Mouse (Mus musculus) adrenal gland, postnatal 36 days (tissue): ENCODE data around the gene Ddx56. TPM values are rescaled to one million over a fixed set of nuclear protein-coding genes. Genes with fewer than 3 reads are reported as not detected.
"Not testable (repeated sequence)": the region's sequence is repeated elsewhere in the genome, so short reads cannot be mapped to it uniquely, and the experiment has no call there.

ENCODE experiments used
- DNase-seq, 2 experiments: peaks; one replicate each; pipeline ENCODE4 v3.0.0; 2021; ENCODE audit warnings: mixed read lengths in 1 of 2
- total RNA-seq, 2 experiments: library from RNA; stranded (reverse); gene quantifications; 2 replicates each; pipeline ENCODE4 v1.2.3; 2021

Ddx56 gene
- total RNA-seq, 2 experiments from 2014 or later: 55.5 to 59.4 TPM

DNA sequence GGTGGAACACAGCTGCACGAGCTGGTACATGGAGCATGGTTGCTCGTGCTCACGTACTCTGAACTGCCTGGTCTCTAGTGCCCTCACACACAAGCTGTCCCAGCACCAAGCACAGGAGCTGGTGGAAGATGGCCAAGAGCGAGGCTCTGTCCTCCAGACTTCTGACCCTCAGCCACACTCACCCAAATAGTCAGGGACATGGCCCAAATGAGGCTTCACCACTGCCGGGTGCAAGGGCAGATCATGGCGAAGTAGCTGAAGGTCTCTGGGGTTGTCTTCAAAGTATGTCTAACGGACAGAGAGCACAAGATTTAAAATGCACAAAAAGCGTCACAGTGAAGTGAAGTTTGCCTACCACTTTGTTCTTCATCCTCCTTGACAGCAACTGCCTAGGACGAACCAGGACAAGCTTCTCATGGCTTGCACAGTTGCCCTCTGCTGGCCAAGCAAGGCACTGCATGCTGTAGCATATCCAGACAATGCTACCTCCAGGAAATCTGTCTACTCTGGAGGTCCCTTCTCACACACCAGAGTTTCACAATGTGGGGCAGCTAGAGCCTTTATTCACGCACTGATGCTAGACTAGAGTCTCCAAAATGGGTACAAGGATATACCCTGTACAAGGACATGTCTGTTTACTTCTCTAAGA lies 6.0 kb downstream of the Ddx56 start:
- peak; percentile 72 to 76 for DNase-seq

DNA sequence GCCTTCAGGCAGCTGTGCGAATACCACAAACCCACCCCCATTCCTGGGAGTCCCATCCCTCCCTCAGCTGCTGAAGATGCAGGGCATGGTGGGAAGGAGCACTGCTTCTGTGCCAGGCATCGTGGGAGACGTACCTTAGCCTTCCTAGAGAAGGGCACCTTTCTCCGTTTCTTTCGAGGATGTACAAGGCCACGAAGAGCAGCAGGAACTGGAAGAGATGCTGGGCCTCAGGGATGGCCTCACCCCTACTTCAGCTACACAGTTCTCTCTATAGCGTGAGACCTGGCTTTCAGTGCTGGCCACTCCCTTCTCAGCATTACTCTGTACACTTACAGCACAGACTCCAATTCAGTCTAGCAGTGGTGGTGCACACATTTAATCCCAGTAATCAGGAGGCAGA lies 8.2 kb downstream of the Ddx56 start:
- no peak for DNase-seq

DNA sequence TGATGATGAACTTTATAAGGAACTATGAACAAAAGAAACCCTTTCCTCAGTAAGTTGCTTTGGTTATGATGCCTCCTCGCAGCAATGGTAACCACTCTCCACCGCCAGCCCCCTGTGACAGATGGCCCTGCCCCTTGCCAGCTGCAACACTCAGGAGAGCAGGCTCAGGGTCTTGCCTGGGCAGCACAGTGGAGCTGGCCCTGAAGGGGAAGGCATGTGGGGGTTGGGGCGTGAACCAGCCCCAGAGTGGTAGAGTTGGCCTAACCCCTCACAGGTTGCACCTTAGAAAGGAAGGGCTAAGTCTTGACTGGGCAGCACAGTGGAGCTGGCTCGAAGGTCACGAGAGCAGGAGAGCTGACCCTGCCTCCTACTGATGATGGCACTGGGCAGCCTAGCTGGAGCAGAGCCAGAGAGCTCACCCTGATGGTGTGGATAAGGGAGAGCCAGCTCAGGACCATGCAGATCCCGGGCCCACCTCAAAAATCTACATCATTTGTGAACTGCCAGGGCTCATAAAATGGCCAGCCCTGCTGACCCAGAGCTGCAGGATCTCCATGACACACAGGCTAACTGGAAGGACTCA lies 11.0 kb downstream of the Ddx56 start:
- DNase-seq: peak; percentile 44 to 55

DNA sequence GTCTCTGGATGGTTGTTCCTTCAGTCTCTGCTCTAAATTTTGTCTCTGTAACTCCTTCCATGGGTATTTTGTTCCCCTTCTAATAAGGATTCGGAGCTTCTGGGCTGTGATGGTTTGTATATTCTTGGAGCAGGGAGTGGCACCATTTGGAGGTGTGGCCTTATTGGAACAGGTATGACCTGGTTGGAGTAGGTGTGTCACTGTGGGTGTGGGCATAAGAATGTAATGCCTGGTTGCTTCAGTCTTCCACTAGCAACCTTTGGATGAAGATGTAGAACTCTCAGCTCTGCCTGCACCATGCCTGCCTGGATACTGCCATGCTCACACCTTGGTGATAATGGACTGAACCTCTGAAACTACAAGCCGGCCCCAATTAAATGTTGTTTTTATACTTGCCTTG lies 13.0 kb downstream of the Ddx56 start:
- not testable (repeated sequence) for DNase-seq

DNA sequence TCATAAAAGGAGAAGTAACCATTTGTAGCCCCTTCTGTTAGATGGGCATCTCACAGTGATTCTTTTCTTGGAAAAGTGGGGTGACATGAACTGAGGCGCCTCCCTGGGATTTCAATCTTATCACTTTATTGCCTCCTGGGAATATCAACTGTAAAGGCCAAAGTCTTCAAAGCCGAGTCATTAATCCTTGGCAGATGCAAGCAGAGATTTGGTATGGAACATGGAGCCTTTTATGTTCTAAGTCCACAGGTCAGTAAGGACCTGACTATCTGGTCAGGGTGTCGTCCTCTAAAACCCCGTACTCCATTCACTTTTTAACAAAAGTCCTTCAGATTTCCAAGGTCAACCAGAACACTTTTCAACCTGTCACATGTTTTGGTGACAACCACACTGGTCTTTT lies 14.7 kb downstream of the Ddx56 start:
- DNase-seq: no peak

DNA sequence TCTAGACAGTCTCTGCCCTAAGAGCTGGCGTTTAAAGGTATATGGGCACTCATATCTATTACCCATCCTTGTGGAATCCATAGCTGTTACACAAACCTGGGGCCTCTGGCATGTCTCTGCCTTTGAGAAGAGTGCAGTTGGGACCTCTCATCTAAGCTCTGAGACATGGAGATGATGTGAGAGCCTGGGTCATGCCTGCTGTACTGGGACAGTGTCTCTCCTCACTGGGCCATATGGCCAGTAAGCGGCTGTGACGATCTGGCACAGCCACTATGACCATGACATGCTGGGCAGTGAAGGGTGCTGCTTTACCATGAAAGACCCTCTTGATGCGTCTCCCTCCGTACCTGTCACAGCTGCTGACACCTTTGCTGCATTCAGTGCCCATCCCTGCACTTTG lies 15.3 kb downstream of the Ddx56 start:
- no peak for DNase-seq

DNA sequence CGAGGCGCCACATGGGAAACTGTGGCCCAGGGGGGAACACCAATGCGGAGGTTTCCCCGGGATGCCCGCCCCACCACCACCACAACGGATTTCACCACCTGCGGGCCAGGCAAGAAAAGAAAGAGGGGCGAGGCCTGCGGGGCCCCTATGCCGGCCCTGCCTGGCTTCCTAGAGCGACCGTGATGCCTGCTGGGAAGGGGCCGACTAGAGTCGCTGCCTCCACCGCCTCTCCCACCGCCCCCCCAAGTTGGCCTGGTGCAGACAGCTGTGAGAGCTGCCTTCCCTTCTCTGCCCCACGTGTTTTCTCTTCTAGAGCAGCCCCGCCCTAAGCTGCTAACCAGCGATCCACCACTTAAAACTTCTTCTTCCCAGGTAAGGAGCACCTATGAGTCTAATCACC lies 22.9 kb downstream of the Ddx56 start:
- no peak for DNase-seq

DNA sequence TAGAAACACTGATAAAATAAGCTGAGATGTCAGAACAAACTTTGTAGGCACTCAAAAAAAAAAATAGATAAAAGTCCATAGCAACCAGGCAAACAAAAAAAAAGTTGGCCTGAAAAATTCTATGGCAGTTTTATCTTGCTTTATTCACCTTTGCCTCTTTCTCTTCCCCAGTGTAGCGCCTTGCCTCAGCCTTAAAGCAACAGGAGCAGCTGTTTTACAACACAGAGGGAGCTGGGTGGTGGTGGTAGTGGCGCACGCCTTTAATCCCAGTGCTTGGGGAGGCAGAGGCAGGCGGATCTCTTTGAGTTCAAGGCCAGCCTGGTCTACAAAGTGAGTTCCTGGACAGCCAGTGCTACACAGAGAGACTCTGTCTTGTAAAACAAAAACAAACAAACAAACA lies 34.5 kb downstream of the Ddx56 start:
- DNase-seq: no peak

DNA sequence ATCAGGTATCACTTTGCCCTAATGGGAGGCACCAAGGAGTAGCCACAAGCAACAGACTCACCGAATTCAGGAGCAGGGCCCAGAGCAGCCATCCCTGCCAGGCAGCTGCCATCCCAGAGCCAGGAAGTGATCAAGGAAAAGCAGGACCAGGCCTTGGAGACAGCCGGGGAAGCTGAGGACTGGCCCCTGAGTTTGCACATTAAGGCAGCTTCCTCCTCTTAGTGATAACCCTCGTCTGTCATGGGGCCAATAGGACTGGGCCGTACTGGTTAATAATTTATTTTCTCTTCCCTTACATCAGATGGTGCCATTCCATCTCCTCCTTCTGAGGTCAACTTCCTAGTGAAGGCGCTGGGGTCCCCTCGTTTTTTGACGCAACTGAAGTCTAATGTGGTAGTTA lies 37.6 kb downstream of the Ddx56 start, which contains the start of gene Npc1l1:
Gene Npc1l1, minus strand, starts transcription at position 132 of the 400 bp plus-strand sequence.
- no peak for DNase-seq

DNA sequence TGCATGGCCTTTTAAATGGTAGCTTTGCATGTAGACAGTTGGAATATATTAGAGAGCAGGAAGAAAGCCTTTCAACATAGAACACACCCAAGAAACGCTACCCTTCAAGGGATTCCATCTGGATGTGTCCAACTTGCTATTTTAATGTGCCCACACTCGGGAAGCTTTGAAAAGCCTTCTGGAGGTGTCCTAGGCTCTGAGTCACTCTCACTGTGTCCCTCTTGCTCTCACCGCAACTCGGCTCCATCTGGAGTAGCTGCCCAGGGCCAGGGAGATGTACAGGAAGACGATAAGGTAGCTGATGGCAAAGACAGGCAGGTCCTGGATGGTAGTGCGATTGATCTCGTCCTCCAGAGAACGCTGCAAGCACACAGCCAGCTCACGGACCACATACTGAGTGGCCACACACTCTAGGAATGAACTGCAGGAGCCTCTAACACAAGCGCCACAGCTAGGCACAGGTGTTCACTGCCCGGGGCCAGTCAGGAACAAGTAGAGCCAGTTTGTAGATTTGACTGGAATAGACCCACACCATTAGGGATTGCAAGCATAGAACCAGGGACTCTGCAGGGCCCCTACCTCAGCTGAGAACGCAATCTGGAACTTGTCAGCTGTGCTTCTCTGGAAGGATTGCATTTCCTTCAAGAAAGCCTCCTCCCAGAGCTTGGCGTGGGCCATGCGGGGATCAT lies 42.9 kb downstream of the Ddx56 start:
- DNase-seq: no peak

DNA sequence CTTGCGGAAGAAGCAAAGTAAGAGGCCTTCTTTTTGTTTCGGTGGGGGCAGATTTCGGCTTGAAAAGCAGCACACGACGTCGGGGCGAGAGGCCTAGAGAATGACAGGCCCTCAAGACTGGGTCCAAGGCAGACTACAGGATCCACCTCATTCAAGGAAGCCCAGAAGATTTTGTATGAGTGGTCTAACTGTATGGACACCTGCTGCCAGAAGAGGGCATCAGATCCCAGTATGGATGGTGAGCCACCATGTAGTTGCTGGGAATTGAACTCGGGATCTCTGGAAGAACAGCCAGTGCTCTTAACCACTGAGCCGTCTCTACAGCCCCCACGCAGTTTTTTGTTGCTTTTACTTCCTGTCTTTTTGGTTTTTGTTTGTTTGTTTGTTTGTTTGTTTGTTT lies 45.4 kb downstream of the Ddx56 start:
- DNase-seq: no peak

DNA sequence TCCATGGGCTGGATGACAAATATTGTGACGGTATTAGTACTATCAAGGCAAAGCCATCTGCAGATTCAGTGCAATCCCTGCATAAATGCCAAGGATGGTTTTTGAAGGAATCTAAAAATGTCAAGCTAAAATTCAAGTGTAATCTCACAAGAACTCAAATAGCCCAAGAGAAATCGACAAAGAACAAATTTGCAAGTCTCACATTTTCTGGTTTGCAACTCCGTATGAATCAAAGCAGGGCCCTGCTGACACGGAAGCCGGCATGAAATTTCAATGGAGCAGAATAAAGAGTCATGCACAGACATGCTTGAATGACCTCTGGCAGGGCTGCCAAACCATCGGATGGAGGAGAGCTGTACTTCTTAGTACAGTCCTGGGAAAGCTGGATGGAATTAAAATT lies 47.6 kb downstream of the Ddx56 start:
- no peak for DNase-seq

DNA sequence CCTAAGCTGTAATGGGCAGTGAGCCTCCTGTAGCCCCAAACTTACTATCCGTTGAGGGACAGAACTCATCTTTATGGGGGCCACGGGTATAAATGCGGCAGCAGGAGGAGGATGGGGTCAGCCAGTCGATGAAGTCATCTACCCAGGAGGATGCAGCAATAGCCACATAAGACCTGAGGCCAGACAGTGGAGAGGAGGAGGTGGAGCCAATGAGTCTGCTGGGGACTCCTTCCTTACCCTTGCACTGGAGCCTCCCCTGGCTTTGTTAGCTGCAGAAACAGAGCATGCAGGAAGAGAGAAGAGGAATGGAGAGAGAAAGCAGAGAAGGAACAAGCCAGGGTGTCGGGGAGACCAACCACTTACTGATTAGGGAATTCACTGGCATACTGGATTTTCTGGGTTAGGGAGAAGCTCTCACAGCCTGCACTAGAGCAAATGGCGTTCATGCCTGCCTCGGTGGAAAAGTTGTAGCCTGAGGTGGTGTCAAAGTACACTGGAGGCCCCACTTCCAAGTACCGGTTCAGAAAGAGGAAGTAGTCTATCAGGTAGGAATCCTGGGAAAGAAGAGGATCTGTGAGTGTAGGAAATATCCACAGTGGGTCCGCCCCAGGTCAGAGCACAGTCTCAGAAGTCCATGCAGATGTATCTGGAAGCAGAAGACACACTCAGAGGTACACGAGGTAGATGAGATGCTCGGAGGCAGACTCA lies 49.2 kb downstream of the Ddx56 start:
- no peak for DNase-seq

DNA sequence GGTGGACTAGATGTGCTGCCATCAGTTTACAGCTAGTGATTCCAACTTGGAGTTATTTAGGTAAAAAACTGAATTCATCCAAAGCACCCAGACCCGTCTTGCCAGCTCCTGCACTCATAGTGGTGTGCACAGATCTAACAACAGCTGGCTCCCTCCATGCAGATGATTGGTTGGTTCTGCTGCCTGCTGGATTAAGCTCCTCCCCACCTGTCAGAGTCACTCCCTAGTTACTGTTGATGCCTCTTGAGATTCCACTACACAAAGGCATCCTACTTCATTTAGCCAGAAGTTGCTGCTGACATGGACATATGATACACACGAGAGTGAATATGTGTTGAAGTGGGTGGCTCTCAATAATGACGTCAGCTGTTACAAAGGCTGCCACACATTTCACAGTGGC lies 50.7 kb downstream of the Ddx56 start:
- DNase-seq: no peak

Other genes starting within 250 kb of the Ddx56 start
- 10 to 100 TPM in 1 of 2 experiments, 1 to 10 TPM in 1; 7.8 to 14.5 TPM for gene Camk2b, start 201.4 kb downstream of the Ddx56 start, total RNA-seq
- under 1 TPM in 1 of 2 experiments, not detected in 1; 0.16 TPM for gene A730071L15Rik, start 67.7 kb downstream of the Ddx56 start, total RNA-seq
- 10 to 100 TPM; 55.4 to 64.7 TPM for gene Nudcd3, start 67.4 kb downstream of the Ddx56 start, total RNA-seq
- under 1 TPM; 0.07 TPM for gene Npc1l1, start 37.6 kb downstream of the Ddx56 start, total RNA-seq
- 100 to 1,000 TPM; 105 to 114 TPM for gene Tmed4, start 7.1 kb upstream of the Ddx56 start, total RNA-seq
- gene Ogdh, start 23.9 kb upstream of the Ddx56 start, total RNA-seq: 100 to 1,000 TPM; 515 to 618 TPM
- 10 to 100 TPM; 49.1 to 51.0 TPM for gene Zmiz2, start 121.3 kb upstream of the Ddx56 start, total RNA-seq
- 1,000 to 10,000 TPM; 1,935 TPM for gene Ppia, start 147.7 kb upstream of the Ddx56 start, total RNA-seq
- gene H2afv, start 176.7 kb upstream of the Ddx56 start, total RNA-seq: 10 to 100 TPM; 64.9 to 68.8 TPM
- 10 to 100 TPM; 72.5 to 82.2 TPM for gene Purb, start 208.1 kb upstream of the Ddx56 start, total RNA-seq